Mouse (Mus musculus): Measurements from ENCODE around the gene Cdca7l.
"Not testable (repeated sequence)": the region's sequence is repeated elsewhere in the genome, so short reads cannot be mapped to it uniquely, and the experiment has no call there.

The Cdca7l gene

DNA sequence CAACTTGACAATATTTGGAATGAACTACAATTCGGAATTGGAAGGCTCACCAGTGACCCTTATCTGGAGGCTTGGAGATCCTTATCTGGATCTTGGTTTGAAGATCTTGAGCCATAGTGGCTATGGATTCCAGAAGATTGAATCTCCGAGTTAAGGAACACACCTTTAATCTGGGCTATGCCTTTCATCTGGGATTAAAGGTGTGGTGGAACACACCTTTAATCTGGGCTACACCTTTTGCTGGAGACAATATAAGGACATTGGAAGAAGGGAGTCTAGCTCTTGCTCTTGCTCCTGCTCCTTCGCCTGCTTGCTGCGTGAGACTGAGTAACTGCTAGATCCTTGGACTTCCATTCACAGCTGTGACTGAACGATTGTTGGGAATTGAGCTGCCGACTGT is at the start of gene Cdca7l:
Gene Cdca7l, plus strand, starts transcription at position 301 of the 400 bp plus-strand sequence.
- DNase-seq: not testable (repeated sequence)

GRCm38 (mm10) chr12:117756010-117756409 is 48.1 kb upstream of the Cdca7l start:
- DNase-seq: no peak

DNA sequence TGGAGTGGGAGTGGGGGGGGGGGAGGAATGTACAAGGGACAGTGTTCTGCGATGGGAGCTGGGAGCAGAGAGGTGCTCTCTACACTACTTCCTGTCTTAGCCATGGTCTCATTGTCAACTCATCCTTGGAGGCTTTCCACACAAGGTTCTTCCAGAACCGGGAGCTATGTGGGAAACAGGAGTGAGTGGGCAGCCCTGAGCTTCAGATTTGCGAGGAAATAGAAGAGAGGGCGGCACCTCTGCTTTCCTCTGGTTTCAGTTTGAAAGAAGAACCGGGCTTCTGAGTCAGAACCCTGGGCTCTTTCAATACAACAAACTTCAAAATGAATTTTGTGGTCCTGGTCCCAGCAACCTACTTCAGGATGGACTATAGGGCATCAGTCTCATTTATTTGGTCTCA is 43.7 kb upstream of the Cdca7l start:
- DNase-seq: no peak

DNA sequence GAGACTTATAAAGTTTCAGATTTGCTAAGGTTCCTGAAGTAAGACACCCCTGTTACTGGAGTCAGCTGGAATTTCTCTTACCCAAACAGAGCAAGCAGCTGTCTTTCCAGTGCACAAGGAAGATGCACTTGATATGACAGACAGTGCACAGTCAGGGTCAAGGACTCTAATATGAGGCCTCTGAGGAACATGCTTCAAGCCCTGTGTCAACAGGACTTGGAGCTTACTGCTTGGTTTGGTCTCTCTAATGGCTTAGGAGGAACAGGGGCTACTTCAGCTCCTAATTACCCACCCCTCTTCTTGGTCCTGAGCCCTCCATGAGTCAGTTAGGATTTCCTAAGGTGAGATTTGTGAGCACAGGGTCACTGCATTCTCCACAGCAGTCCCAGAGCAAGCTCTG is 43.2 kb upstream of the Cdca7l start:
- no peak for DNase-seq

- DNase-seq: no peak
These were observed 42.4 kb upstream of the Cdca7l start for GRCm38 (mm10) chr12:117761698-117762097.

- no peak for DNase-seq
These were observed 40.8 kb upstream of the Cdca7l start for GRCm38 (mm10) chr12:117763247-117763646.

GRCm38 (mm10) chr12:117764839-117765238 is 39.2 kb upstream of the Cdca7l start:
- DNase-seq: peak; percentile 72

DNA sequence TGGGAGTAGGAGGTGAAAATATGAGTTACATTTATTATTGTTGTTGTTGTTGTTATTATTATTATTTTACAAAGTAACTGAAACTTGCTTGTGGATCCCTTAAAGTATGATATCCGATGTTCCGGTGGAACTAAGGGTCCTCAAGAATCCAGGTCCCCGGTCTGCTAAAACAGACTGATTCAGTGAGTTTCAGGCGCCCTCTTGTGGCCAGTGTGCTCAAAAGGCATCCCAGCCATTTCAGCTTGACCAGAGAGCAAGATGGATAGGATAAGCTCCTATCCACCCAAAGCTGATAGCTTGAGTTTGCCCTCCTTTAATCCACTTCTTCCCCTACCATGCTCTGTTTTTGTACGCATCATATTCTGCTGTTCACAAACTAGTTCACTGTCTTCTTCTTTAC is 35.0 kb upstream of the Cdca7l start:
- peak; percentile 54 for DNase-seq

- DNase-seq: no peak
These were observed 33.9 kb upstream of the Cdca7l start for GRCm38 (mm10) chr12:117770211-117770610.

DNA sequence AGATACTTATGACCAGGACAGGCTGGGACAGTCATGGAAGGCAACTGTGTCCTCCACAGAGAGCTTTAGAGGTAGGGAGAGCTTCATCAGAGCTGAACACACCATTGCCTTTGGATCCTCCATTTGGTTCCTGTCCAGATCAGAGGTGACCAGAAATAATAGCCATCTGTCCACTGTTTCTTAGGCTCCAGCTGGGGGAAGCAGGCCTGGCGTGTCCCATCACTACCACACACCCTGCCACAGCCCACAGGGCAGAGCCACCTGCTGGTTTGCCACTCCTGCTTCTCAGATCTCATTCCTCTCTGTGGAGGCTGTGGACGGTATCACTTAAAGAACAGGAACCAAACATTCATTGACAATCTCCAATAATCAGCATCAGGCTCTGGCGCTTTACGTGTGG is 32.9 kb upstream of the Cdca7l start:
- peak; percentile 29 for DNase-seq

DNA sequence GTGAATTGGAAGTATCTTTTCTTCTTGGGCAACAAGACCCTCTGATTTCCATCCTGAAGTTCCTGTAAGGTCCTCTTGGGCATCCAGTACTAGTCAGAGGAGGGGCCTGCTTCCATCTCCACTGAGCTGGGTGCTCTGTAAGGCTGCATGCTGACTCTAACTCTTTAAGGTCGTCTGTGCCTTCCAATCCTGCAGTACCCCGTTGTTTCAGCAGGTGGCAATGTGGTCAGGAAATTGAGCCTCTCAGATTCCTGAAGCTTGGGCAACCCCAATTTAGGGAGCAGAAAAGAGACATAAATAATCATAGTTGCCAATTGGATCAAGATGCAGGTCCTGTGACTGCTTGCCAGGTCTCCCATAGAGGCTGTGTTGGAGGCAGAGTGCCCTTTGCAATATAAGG is 31.5 kb upstream of the Cdca7l start:
- peak; percentile 41 for DNase-seq

DNA sequence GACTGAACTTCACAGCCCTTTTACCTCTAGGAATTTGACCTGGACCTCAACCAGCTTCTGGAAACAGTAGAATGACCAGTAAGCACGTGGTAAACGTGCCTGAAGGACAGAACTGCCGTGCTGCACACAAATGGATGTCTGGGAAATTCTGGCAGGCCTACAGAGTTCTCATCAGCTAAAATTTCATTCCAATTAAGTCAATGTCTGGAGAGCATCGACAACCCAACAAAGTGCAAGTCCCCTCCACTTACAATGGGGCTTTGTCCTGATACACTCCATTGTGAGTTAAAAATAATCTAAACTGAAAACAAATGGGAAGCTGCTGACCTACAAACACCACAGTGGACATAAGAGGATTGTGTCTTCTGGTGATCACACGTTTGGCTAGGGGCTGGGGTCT is 27.2 kb upstream of the Cdca7l start:
- no peak for DNase-seq

DNA sequence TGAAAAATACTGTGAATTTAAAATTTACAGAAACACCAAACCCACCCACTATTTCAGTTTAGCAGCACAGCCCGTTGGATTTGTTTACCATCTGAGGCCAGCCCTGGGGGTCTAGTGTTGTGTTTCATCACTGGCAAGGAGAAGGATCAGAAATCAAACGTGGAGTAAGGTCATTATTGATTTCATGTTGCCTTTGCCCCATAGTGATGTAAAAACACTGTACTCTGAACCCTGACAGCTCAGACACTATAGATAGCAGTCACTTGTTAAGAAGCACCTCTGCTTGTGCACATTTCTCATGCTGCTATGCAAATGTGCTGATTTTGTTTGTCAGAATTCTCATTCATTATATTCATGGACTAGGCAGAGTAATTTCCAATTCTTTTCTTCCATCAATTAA is 22.7 kb upstream of the Cdca7l start:
- DNase-seq: no peak

DNA sequence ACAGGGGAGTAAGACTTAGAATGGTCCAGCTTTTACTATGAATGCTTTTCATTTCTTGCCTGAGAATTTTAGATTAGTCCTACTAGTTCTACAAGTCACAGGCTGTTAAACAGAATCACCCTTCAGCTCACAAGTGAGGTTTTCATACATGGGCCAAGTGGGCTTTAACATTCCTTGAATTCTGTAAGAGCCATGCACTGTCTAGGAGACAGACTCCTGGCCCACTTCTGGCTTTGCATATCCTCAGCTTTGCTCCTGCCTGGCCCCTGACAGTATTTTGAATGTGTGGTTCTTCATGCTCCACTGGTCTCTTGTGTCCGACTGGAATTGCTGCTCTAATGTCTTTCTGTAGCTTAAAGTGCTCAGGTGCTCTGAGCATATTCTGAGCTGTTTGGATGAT is 20.7 kb upstream of the Cdca7l start:
- no peak for DNase-seq

DNA sequence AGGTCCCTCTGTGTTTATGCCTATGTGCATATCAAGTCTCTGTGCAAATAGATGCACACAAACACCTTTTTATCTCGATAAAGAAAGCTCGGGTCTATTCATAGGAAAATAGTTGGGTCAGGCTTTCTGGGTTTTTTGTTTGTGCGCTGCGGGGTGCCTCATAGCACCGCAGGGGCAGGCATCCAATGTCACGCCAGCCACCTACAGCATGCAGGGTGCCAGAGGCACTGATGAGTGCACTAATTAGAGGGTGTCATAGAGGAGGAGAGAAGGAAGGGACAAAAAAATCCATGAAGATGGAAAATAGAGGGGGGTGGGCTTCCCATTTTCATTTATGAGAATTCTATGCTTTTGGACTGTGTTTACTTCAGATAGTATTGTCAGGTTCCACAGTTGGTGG is 17.5 kb upstream of the Cdca7l start:
- no peak for DNase-seq

GRCm38 (mm10) chr12:117788513-117789011 is 15.5 kb upstream of the Cdca7l start:
- no peak for DNase-seq

- DNase-seq: no peak
These were observed 15.1 kb upstream of the Cdca7l start for GRCm38 (mm10) chr12:117789017-117789416.

- no peak for DNase-seq
These were observed 8.8 kb upstream of the Cdca7l start for GRCm38 (mm10) chr12:117795303-117795702.

GRCm38 (mm10) chr12:117805576-117805975 is 1.5 kb downstream of the Cdca7l start:
- DNase-seq: no peak

- no peak for DNase-seq
These were observed 1.9 kb downstream of the Cdca7l start for GRCm38 (mm10) chr12:117806007-117806451.

- no peak for DNase-seq
These were observed 2.4 kb downstream of the Cdca7l start for GRCm38 (mm10) chr12:117806470-117806869.

GRCm38 (mm10) chr12:117807637-117808036 is 3.5 kb downstream of the Cdca7l start:
- no peak for DNase-seq

DNA sequence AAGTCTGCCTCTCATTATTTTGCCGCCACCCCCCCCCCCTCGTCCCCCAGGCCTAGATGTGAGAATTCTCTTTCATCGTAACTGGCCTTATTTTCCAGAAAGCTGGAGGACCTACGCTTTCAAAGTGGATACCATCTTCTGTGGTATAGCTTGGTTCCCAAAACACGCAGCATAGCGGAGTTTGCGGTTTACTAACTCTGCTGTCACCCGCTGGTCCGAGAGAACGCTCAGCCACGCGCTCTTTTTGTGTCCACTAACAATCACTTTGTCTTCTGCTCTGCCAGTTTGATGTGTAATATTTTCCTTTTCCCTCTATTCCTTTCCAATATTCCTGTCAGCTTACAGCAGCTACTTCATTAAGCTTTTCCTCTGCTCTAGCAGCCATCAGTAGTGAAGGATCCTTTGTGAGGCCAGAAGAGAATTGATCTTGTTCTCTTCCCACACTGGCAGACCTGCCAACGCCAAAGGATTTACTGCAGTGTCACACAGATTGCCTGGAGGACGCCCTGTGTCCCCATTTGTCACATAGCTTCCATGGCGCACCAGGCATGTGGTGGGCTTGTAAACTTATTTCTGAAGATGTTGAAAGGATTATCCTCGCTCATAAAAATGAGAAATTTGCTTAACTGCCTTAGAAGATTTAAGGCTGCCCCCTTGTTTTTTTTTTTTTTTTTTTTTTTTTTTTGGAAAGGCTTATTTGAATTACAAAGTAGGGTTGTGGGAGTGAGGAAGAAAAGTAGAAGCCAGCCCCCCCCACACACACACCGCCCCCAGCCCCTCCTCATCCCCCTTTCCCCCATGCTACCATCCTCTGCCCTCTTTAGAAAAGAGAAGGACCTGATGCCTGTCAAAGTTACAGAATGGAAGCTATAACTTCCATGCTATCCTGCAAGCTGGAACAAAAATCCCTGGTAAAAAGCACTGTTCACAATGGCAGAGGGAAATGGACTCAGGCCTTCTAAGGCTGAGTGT is 4.6 kb downstream of the Cdca7l start:
- DNase-seq: no peak

DNA sequence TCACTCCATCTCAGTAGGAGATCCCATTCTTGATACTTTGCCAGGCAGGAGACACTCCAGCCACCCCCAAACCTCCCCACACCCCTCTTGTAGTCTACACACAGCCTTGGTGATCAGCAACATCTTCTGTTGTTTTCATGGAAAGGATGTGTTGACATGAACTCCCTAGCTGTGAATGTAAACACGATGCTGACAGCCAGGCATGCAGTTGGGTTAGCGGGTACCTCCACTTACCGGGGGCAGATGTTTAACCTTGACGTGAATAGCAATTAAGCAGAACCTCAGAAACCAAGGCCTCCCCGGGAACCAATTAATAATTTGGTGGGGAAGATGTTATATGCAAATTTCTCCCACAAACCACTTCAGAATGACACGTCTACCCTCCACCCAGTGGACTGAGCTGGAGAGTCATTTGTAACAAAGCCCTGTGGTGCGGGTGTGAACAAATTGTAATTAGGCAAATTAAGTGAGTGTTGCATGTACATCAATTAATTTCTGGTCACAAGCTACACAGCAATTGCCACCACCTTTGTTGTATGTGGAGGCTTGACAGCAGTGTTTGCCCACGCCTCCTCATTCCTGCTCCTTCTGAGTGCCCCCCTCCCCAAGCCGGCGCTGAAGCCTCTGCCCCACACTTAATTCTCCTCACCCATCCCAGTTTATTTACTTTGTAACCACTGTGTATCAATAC is 5.4 kb downstream of the Cdca7l start:
- no peak for DNase-seq

Data from cerebellum, adult 9-10 months (tissue).